8 mouse cellular contexts compared by ENCODE assay signal in the genomic region with DNA sequence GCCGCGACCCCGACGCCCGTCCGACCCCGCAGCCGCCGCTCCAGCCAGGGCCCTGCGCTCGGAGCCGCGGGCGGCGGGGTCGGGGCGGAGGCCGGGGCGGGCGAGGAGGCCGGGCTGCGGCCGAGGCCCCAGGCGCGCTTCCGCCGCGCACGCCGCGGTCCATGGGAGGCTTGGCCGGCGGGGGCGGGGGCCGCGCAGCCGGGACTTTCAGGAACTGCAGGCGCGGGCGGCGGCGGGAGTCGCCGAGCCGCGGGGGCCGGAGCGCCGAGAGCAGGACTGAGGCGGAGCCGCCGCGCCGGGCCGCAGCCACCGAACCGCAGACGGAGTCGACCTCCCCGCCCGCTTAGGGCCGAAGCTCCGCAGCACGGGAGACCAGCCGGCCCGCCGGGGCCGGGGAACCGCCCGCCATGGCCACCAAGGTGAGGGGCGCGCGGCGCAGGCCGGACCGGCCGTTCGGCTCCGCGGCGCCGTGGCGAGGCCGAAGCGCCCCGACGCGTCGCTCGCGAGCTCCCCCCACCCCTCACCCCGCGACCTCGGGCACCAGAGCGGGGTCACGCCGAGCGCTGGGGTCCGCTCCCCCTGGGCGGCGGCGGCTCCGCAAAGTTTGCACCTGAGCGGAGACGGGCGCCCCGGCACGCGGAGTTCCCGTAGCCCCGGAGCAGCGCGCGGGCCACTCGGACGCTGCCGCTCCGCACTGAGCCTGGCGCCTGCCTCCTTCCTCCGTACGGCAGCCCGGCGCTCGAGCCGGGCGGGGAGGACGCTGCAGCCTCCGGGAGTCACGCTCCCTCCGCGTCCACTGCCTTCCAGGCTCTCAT. TPM values are rescaled to one million over a fixed set of nuclear protein-coding genes. Genes with fewer than 3 reads are reported as not detected.
A peak's percentile ranks its signal among the peaks of the same experiment; 100 is the strongest.
DNase-seq lines count a peak whose midpoint lies in the region; ATAC-seq and TF ChIP-seq lines count a peak whose summit lies in the region.

Snx9 (plus strand) TSS at position 202 of the 815 bp plus-strand sequence.

- H3K27me3 ChIP-seq in G1E (ENCODE audit: insufficient read depth, low read length): no peaks in the 10 kb centered on the region
- H3K27me3 ChIP-seq in hindbrain, embryonic 11.5 days (ENCODE audit: control insufficient read depth, insufficient read depth, low read length): no peaks in the 10 kb centered on the region

- peak within 1 kb of the TSS; percentile 86 for H3K4me3 ChIP-seq in G1E (ENCODE audit: low read depth, low read length)
- peak within 1 kb of the TSS; percentile 79 for H3K4me3 ChIP-seq in hindbrain, embryonic 11.5 days (ENCODE audit: low read depth, low read length)

- DNase-seq in G1E (ENCODE audit: low spot score): peak; percentile 68
- peak; percentile 63 for DNase-seq in cerebellum, adult 9-10 months
- DNase-seq in frontal cortex, postnatal 10 days (ENCODE audit: low spot score in 2 of 2): peak; percentile 32 to 56
- peak; percentile 83 for DNase-seq in hindbrain, embryonic 11.5 days (ENCODE audit: low spot score)
- DNase-seq in layer of hippocampus, postnatal 14 days (ENCODE audit: low spot score in 2 of 2): peak; percentile 31 to 55
- peak; percentile 81 for DNase-seq in lung, postnatal 14 days
- peak; percentile 74 for DNase-seq in retina, embryonic 14.5 days (ENCODE audit: low spot score)
- peak; percentile 61 to 66 for DNase-seq in thymus, postnatal 36 days

- under 1% methylated on average over 88 of the region's 131 CpGs for WGBS in hindbrain, embryonic 11.5 days

- peaks cover 18% of the 10 kb centered on the region for H3K36me3 ChIP-seq in G1E (replicated peaks)
- H3K36me3 ChIP-seq in hindbrain, embryonic 11.5 days (ENCODE audit: control insufficient read depth, insufficient read depth, low read length): no peaks in the 10 kb centered on the region

- peaks cover 34% of the 10 kb centered on the region for H3K4me1 ChIP-seq in G1E (ENCODE audit: insufficient read depth, low read depth, low read length)
- H3K4me1 ChIP-seq in hindbrain, embryonic 11.5 days (replicated peaks; ENCODE audit: control insufficient read depth, insufficient read depth, low read length): 0 out of 2 replicates have a peak, but pooled peaks cover 2% of the 10 kb centered on the region

- peak within 1 kb of the TSS; percentile 96 for H3K9ac ChIP-seq in hindbrain, embryonic 11.5 days (ENCODE audit: low read depth, low read length)

- TF ChIP-seq CTCF in G1E (IDR thresholded peaks at IDR 0.05; ENCODE audit: low read depth, low read length): no peak

- H3K4me2 ChIP-seq in hindbrain, embryonic 11.5 days (replicated peaks; ENCODE audit: low read depth, low read length): peak within 1 kb of the TSS; percentile 74

- 0 out of 2 replicates have a peak, but pooled peaks have one; percentile 9 for ATAC-seq in G1E (ENCODE audit: extremely low read depth, insufficient number of reproducible peaks, low FRiP score, poor library complexity, severe bottlenecking)
- ATAC-seq in hindbrain, embryonic 11.5 days (ENCODE audit: low FRiP score): peak; percentile 91

- H3K9me3 ChIP-seq in G1E (replicated peaks): no peaks in the 10 kb centered on the region
- H3K9me3 ChIP-seq in hindbrain, embryonic 11.5 days (ENCODE audit: control insufficient read depth, low read length): no peaks in the 10 kb centered on the region

- peak within 1 kb of the TSS; percentile 94 for H3K27ac ChIP-seq in hindbrain, embryonic 11.5 days (ENCODE audit: low read depth, low read length)

RNA-seq across cellular contexts. Expression of gene Snx9, which starts in this region (rescaled TPM):
- total RNA-seq in G1E (2014; fragmentation: Nextera tagmentation) (55.5 and 59.7 TPM in 2 replicates), G1E (2017) (41.1 and 46.7 TPM in 2 replicates)
- polyA plus RNA-seq in G1E (2012): 26.7 and 28.0 TPM in 2 replicates
- 20.7 and 22.5 TPM in 2 replicates for polyA plus RNA-seq in hindbrain, embryonic 11.5 days (2014; fragmentation: Nextera tagmentation; extraction: Ambion mirVana)
- total RNA-seq in layer of hippocampus, postnatal 14 days (2021): 10 to 100 TPM; 13.4 to 13.7 TPM

Comparison
In these comparisons a context has a peak if more than half of its experiments do, and no peak if none do; other contexts are left out.
1. Peak in every context shown above with its lines: DNase-seq, ATAC-seq, H3K4me3 ChIP-seq and H3K27ac ChIP-seq.